Comparison of ENCODE assay signal across 10 mouse cellular contexts in genomic region chr1:172602326-172602725, GRCm38 (mm10).
"Had no signal": no experiment of that assay in that cellular context is flagged by ENCODE, and none has a peak within 500 bp of the region (broad histone marks: within the 10 kb centered on the region; RNA-seq: fewer than 3 reads in every experiment).

Fcrl6 (minus strand) TSS chr1:172602551.

- DNase-seq: lung, adult 18-20 months; lung, embryonic 14.5 days; lung, postnatal 10 days; lung, postnatal 4 days; right cerebral cortex, postnatal 14 days; thymus, adult 2 months; thymus, postnatal 25 days; thymus, postnatal 4 days had no signal

- ATAC-seq: midbrain, embryonic 13.5 days; midbrain, embryonic 15.5 days had no signal
